Mouse (Mus musculus) heart, postnatal 0 days (tissue): ENCODE measurements around the gene Dhtkd1. TPM values are rescaled to one million over a fixed set of nuclear protein-coding genes. Genes with fewer than 3 reads are reported as not detected.

Source experiments
- ATAC-seq: fragments of 200-750 bp; cut with Nextera tagmentation; 2 replicates; pipeline ENCODE4 v1.8.0; 2017; ENCODE audit warnings: low read depth, moderate number of reproducible peaks, moderate library complexity; ENCODE audit not compliant: insufficient read depth
- DNase-seq: peaks from one replicate; pipeline ENCODE4 v3.0.0-alpha.2; 2016; ENCODE audit warnings: low spot score
- H3K27ac ChIP-seq: fragments of 300-500 bp; sonication (generic); 2 replicates; pipeline ENCODE4 v1.5.1; 2014; ENCODE audit warnings: low read depth, mild to moderate bottlenecking
- H3K27me3 ChIP-seq: fragments of 300-500 bp; sonication (generic); 2 replicates; pipeline ENCODE4 v1.6.1; 2014; ENCODE audit warnings: low read length, mixed read lengths; ENCODE audit not compliant: control insufficient read depth, insufficient read depth
- H3K36me3 ChIP-seq: fragments of 300-500 bp; sonication (generic); replicated peaks from 2 replicates; pipeline ENCODE4 v1.6.1; 2014; ENCODE audit warnings: low read length, mixed read lengths; ENCODE audit not compliant: control insufficient read depth, insufficient read depth
- H3K4me1 ChIP-seq: fragments of 300-500 bp; sonication (generic); 2 replicates; pipeline ENCODE4 v1.6.1; 2014; ENCODE audit warnings: antibody characterized with exemption; ENCODE audit not compliant: control insufficient read depth, insufficient read depth
- H3K4me2 ChIP-seq: fragments of 300-500 bp; sonication (generic); 2 replicates; pipeline ENCODE4 v1.6.1; 2014; ENCODE audit warnings: low read depth, mild to moderate bottlenecking, low read length, moderate library complexity
- H3K4me3 ChIP-seq: fragments of 300-500 bp; sonication (generic); 2 replicates; pipeline ENCODE4 v1.5.1; 2014; ENCODE audit warnings: low read depth, low read length
- H3K9ac ChIP-seq: fragments of 300-500 bp; sonication (generic); replicated peaks from 2 replicates; pipeline ENCODE4 v1.6.1; 2014; ENCODE audit warnings: low read depth, low read length, mixed read lengths
- H3K9me3 ChIP-seq: fragments of 300-500 bp; sonication (generic); replicated peaks from 2 replicates; pipeline ENCODE4 v1.6.1; 2016; ENCODE audit warnings: low read length; ENCODE audit not compliant: control insufficient read depth
- CTCF ChIP-seq: IDR thresholded peaks from 2 replicates; pipeline ENCODE4 v1.5.1; 2016; ENCODE audit warnings: antibody characterized with exemption, control low read depth, low read depth
- EP300 ChIP-seq: IDR thresholded peaks from 2 replicates; pipeline ENCODE4 v1.6.1; 2016; ENCODE audit warnings: antibody characterized with exemption, low read depth
- WGBS: fragments of 180-500 bp; shearing (Covaris S2); extraction: QIAGEN DNeasy Blood & Tissue Kit; methylation state at CpG from one replicate; pipeline ENCODE4 v1.1.7; 2014; 5-methylcytosine and 5-hydroxymethylcytosine counted together
- polyA plus RNA-seq: library from polyadenylated mRNA; unstranded; fragments of >200 nt; fragmentation: Nextera tagmentation; extraction: Ambion mirVana; gene quantifications from 2 replicates; pipeline ENCODE4 v1.2.1, GENCODE M21; 2015
- total RNA-seq: library from RNA; depleted of rRNA; stranded (reverse); fragments of >200 nt; gene quantifications from 2 replicates; pipeline ENCODE4 v1.2.3, GENCODE M21; 2014; ENCODE audit warnings: low replicate concordance

Dhtkd1 gene
- total and polyA plus RNA-seq, 2 experiments from 2014 or later = 1.2 to 2.4 TPM

GRCm38 (mm10) chr2:5939911-5940310 lies 2.7 kb downstream of the Dhtkd1 start:
- Histone ChIP-seq H3K9ac (no peak overlapping the region), H3K27me3 (no peaks in the 10 kb centered on the region), H3K27ac (no peak overlapping the region), H3K36me3 (no peaks in the 10 kb centered on the region), H3K4me3 (no peak overlapping the region), H3K4me2 (no peak overlapping the region), H3K4me1 (0 out of 2 replicates have a peak, but pooled peaks cover 9% of the 10 kb centered on the region), H3K9me3 (no peaks in the 10 kb centered on the region)
- TF ChIP-seq EP300 = no peak
- no peak for ATAC-seq
- DNase-seq = no peak
- 83% methylated on average over 14 of the region's 14 CpGs for WGBS

- Histone ChIP-seq H3K4me1 (0 out of 2 replicates have a peak, but pooled peaks cover 9% of the 10 kb centered on the region), H3K9me3 (no peaks in the 10 kb centered on the region), H3K9ac (no peak overlapping the region), H3K36me3 (no peaks in the 10 kb centered on the region), H3K27me3 (no peaks in the 10 kb centered on the region), H3K27ac (no peak overlapping the region), H3K4me3 (no peak overlapping the region), H3K4me2 (no peak overlapping the region)
- WGBS = 86% methylated on average over 3 of the region's 3 CpGs
- no peak for DNase-seq
- TF ChIP-seq EP300 = no peak
- ATAC-seq = no peak
These were observed 3.3 kb downstream of the Dhtkd1 start for GRCm38 (mm10) chr2:5939319-5939718.

GRCm38 (mm10) chr2:5936550-5936949 lies 6.0 kb downstream of the Dhtkd1 start:
- DNase-seq (no peak), ATAC-seq (no peak)
- Histone ChIP-seq H3K27ac (no peak overlapping the region), H3K9ac (no peak overlapping the region), H3K4me1 (no peaks in the 10 kb centered on the region), H3K27me3 (no peaks in the 10 kb centered on the region), H3K9me3 (no peaks in the 10 kb centered on the region), H3K4me2 (no peak overlapping the region), H3K4me3 (no peak overlapping the region), H3K36me3 (no peaks in the 10 kb centered on the region)
- 90% methylated on average over 4 of the region's 4 CpGs for WGBS
- TF ChIP-seq CTCF (no peak), EP300 (no peak)

- WGBS = 66% methylated on average over 6 of the region's 6 CpGs
- no peak overlapping the region for H3K4me2 ChIP-seq
- TF ChIP-seq EP300 (no peak), CTCF (no peak)
These were observed 6.5 kb downstream of the Dhtkd1 start for GRCm38 (mm10) chr2:5936068-5936467.

GRCm38 (mm10) chr2:5934936-5935335 lies 7.7 kb downstream of the Dhtkd1 start:
- no peak for ATAC-seq
- WGBS = 87% methylated on average over 3 of the region's 3 CpGs
- no peaks in the 10 kb centered on the region for H3K4me1 ChIP-seq

More at GRCm38 (mm10) chr2:5936068-5936467, 6.5 kb downstream of the Dhtkd1 start:
- Histone ChIP-seq H3K27me3 (no peaks in the 10 kb centered on the region), H3K36me3 (no peaks in the 10 kb centered on the region), H3K4me3 (no peak overlapping the region), H3K4me1 (no peaks in the 10 kb centered on the region), H3K9ac (no peak overlapping the region), H3K9me3 (no peaks in the 10 kb centered on the region), H3K27ac (no peak overlapping the region)
- no peak for DNase-seq
- no peak for ATAC-seq

GRCm38 (mm10) chr2:5931938-5932337 lies 10.7 kb downstream of the Dhtkd1 start:
- H3K9ac ChIP-seq = no peak overlapping the region
- H3K4me3 ChIP-seq = no peak overlapping the region
- no peaks in the 10 kb centered on the region for H3K9me3 ChIP-seq
- 95% methylated on average over 5 of the region's 5 CpGs for WGBS
- no peaks in the 10 kb centered on the region for H3K36me3 ChIP-seq
- H3K27ac ChIP-seq = no peak overlapping the region
- no peak overlapping the region for H3K4me2 ChIP-seq
- no peak for TF ChIP-seq CTCF
- TF ChIP-seq EP300 = no peak
- no peaks in the 10 kb centered on the region for H3K27me3 ChIP-seq
- no peak for DNase-seq
- no peak for ATAC-seq
- H3K4me1 ChIP-seq = no peaks in the 10 kb centered on the region

More at GRCm38 (mm10) chr2:5934936-5935335, 7.7 kb downstream of the Dhtkd1 start:
- no peak for DNase-seq
- TF ChIP-seq CTCF (no peak), EP300 (no peak)
- Histone ChIP-seq H3K9me3 (no peaks in the 10 kb centered on the region), H3K27me3 (no peaks in the 10 kb centered on the region), H3K4me3 (no peak overlapping the region), H3K4me2 (no peak overlapping the region), H3K9ac (no peak overlapping the region), H3K27ac (no peak overlapping the region), H3K36me3 (no peaks in the 10 kb centered on the region)
